Mouse (Mus musculus) kidney, adult 2 months (tissue): ENCODE data around the gene Selenot.

Source experiments
- CTCF ChIP-seq: fragments of 200-500 bp; conservative IDR thresholded peaks from 2 replicates; pipeline ENCODE4 v1.5.1; 2011; ENCODE audit warnings: low read depth, mild to moderate bottlenecking, control low read depth, low read length, moderate library complexity, mixed read lengths; ENCODE audit not compliant: insufficient read depth, insufficient read length
- POLR2A ChIP-seq: fragments of 200-500 bp; IDR thresholded peaks from one replicate; pipeline ENCODE4 v1.6.1; 2011; ENCODE audit warnings: low read depth, low read length, control low read depth

- TF ChIP-seq CTCF (no peak), POLR2A (no peak)
Measured at GRCm38 (mm10) chr3:58582788-58583426, 6.5 kb downstream of the Selenot start.
